Mouse (Mus musculus): Measurements from ENCODE around the gene Ankrd34c. TPM values are rescaled to one million over a fixed set of nuclear protein-coding genes. Genes with fewer than 3 reads are reported as not detected.

The Ankrd34c gene
- not detected in 3 replicates for total RNA-seq (2017)

- no peak for ATAC-seq (replicated peaks; ENCODE audit: insufficient number of reproducible peaks, low FRiP score, low TSS enrichment, poor library complexity, severe bottlenecking)
Observed at GRCm38 (mm10) chr9:89738295-89738694, at the start of gene Ankrd34c. Ankrd34c (minus strand) TSS chr9:89738475.

- no peak for ATAC-seq (replicated peaks; ENCODE audit: insufficient number of reproducible peaks, low FRiP score, low TSS enrichment, poor library complexity, severe bottlenecking)
Observed at GRCm38 (mm10) chr9:89787532-89787931, 49.3 kb upstream of the Ankrd34c start.

DNA sequence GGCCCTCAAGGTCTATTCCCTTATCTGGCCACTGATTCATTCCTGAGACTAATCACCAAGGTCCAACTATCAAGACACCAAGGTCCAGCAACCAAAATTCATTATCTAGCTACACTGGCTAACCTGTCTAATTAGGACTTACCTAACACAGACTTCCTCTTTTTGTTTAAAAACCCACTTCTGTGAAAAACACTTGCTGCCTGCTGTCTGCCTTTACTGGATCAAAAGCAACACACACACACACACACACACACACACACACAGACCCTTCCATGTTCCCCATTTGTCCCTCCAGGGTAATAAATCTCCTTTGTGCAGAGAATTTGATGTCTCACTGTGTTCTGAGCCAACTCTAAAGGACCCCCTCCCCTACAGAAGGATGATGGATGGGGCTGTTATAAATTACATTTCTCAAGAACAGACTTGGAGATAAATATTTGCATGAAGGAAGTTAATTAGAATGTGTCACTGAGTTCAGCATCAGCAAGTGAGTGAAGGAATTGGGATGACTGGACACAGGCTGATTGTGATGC, 43.2 kb upstream of the Ankrd34c start:
- ATAC-seq (replicated peaks; ENCODE audit: insufficient number of reproducible peaks, low FRiP score, low TSS enrichment, poor library complexity, severe bottlenecking): no peak

DNA sequence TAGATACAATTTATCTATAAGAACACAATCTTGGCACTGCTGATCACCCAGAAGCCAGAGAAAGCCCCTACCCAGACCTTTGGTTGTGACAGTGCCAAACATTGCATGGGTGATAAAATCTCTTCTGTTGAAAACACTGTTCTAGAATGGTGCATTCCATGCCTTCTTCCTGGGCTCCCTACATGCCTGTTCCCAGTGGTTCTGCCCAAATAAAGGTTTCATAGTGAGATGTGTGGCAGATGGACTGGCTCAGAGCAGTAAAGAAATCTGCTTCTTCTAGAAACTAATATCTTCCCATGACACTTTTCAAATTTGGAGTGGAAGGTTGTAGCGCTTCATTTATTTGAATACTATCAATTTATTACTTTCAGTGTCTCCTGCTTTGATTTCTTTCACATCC, 41.0 kb upstream of the Ankrd34c start:
- ATAC-seq (replicated peaks; ENCODE audit: insufficient number of reproducible peaks, low FRiP score, low TSS enrichment, poor library complexity, severe bottlenecking): no peak

DNA sequence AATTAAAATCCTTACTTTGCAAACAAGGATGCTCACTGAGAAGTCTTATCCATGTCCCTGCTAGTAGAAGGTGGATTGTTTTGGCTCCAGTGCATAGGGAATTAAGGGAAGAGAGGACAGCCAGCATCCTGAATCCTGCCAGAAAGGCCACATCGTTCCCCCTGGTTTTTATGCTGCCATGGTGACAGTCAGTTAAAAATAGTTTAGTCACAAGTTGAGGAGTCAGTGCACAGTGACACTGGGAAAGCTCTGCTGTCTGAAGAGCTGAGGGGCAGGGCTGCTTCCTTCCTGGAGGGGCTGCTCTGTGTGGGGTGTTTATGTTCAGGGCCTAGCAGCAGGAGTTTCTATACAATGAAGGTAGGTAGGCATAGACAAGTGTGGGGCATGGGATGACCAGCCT, 32.9 kb upstream of the Ankrd34c start:
- no peak for ATAC-seq (replicated peaks; ENCODE audit: insufficient number of reproducible peaks, low FRiP score, low TSS enrichment, poor library complexity, severe bottlenecking)

- ATAC-seq (replicated peaks; ENCODE audit: insufficient number of reproducible peaks, low FRiP score, low TSS enrichment, poor library complexity, severe bottlenecking): no peak
Observed at GRCm38 (mm10) chr9:89762017-89762416, 23.7 kb upstream of the Ankrd34c start.

DNA sequence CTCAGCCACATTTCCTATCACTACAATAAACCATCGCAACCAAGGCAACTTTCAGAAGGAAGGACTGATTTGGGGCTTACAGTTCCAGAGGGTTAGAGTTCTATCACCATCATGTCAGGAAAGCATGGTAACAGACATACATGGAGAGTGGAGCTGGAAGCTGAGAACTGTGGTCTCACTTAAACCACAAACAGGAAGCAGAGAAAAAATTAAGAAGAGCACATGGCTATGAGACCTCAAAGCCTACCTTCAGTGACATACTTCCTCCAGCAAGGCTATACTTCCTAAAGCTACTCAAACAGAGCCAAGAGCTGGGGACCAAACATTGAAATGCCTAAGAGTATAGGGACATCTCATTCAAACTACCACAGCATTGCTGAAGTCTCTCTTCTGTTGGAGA, 20.3 kb upstream of the Ankrd34c start:
- ATAC-seq (replicated peaks; ENCODE audit: insufficient number of reproducible peaks, low FRiP score, low TSS enrichment, poor library complexity, severe bottlenecking): no peak

DNA sequence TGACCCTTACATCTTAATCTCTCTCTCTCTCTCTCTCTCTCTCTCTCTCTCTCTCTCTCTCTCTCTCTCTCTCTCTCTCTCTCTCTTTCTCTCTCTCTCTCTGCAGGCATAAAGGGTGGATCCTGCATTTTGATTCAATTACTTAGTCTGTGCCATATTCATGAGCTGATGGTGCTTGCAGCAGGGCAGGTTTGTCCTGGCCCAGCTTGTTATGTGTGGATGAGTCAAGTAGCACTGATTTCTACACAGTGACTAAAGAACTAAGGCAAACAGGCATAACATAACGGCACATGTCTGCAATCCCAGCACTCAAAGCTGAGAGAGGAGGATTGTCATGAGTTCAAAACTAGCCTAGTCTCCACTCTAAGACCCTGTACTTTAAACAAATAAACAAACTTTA, 19.9 kb upstream of the Ankrd34c start:
- ATAC-seq (replicated peaks; ENCODE audit: insufficient number of reproducible peaks, low FRiP score, low TSS enrichment, poor library complexity, severe bottlenecking): no peak

DNA sequence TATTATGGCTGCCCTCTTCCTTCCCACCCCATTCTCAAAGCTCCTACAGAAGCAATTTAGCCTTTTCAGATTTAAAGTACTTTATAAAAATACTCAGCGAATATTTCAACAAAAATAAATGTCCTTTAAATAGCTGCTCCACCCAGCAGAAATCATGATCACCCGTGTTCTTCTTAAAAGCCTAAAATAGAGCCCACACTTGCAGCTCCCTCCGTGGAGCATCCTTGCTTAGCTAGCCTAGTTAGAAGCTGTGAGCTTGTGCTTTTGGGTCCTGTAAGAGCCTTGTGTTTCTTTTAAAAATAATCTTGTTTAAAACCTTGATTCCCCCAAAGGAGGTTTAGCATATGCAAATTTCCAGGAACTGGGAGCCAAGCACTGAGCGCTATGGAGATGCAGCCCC, 19.3 kb upstream of the Ankrd34c start:
- no peak for ATAC-seq (replicated peaks; ENCODE audit: insufficient number of reproducible peaks, low FRiP score, low TSS enrichment, poor library complexity, severe bottlenecking)

GRCm38 (mm10) chr9:89740041-89740440, 1.8 kb upstream of the Ankrd34c start:
- ATAC-seq (replicated peaks; ENCODE audit: insufficient number of reproducible peaks, low FRiP score, low TSS enrichment, poor library complexity, severe bottlenecking): no peak

DNA sequence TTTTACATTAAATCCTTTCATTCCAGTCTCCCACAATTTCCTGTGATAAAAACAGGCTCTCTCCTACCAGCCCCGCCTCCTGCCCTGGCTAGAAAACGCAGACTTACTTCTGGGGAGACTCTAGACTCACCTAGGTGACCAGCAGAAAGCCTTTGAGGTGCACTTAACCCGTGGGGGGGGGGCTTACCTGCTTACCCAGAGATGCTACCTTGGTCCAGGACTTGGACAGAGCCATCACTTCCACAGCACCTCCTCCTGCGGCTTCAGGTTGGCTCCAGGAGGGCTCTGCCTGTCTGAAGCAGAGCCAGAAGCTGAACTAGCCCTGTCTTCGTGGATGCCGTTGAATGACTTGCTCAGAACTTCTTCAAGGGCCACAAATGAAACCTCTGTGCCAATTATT, 387 bp downstream of the Ankrd34c start:
- ATAC-seq (replicated peaks; ENCODE audit: insufficient number of reproducible peaks, low FRiP score, low TSS enrichment, poor library complexity, severe bottlenecking): no peak

DNA sequence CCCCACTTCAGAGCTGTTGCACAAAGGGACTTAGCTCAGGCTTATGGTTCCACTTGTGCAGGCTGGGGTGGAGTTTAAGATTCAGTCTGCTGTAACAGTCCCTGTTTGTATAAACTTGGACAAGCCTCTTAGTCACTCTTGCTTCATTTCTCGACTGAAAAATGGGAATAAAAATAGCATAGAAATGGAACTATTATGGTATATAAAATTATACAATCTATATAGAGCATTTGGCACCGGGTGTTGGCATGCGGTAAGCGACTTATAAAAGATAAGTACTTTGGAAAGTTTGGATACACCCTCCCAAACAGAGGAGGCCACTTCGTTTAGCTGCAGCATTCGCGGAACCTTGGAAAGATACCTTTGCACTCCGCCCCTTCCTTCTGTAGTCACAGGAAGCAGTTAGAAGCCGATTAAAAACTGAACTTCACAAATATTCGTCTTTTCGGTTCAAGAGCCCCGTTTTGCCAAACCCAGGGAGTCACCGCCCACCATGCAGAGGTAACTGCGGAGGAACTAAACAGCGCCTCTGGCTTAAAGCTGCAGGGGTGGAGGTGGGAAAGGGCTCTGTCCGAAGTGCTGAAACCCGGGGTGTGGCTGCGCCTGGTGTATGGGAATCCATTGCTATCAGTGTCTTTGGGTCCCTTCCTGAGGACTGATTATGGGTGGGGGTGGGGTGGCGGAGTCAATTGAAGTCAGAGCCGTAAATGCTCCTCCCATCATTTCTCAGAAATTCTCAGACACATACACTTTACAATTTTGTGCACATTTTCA, 1.2 kb downstream of the Ankrd34c start:
- ATAC-seq (replicated peaks; ENCODE audit: insufficient number of reproducible peaks, low FRiP score, low TSS enrichment, poor library complexity, severe bottlenecking): no peak

- ATAC-seq (replicated peaks; ENCODE audit: insufficient number of reproducible peaks, low FRiP score, low TSS enrichment, poor library complexity, severe bottlenecking): no peak
Observed at GRCm38 (mm10) chr9:89706906-89707305, 31.4 kb downstream of the Ankrd34c start.

DNA sequence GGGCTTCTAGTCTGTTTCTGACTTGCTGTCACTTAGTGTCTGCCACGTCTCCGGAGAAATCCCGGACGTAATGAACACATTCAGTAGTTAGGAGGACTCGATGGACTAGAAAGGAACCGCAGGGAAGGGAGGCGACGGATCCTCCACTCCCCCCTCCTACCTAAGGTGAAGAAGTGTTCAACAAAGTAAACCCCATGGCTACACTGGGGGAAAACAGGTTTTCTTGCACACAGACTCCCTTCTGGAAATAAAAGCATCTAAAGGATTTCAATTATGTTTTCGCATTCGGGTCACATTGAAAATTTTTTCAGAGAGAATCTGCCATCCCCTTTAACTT, 33.1 kb downstream of the Ankrd34c start:
- no peak for ATAC-seq (replicated peaks; ENCODE audit: insufficient number of reproducible peaks, low FRiP score, low TSS enrichment, poor library complexity, severe bottlenecking)

DNA sequence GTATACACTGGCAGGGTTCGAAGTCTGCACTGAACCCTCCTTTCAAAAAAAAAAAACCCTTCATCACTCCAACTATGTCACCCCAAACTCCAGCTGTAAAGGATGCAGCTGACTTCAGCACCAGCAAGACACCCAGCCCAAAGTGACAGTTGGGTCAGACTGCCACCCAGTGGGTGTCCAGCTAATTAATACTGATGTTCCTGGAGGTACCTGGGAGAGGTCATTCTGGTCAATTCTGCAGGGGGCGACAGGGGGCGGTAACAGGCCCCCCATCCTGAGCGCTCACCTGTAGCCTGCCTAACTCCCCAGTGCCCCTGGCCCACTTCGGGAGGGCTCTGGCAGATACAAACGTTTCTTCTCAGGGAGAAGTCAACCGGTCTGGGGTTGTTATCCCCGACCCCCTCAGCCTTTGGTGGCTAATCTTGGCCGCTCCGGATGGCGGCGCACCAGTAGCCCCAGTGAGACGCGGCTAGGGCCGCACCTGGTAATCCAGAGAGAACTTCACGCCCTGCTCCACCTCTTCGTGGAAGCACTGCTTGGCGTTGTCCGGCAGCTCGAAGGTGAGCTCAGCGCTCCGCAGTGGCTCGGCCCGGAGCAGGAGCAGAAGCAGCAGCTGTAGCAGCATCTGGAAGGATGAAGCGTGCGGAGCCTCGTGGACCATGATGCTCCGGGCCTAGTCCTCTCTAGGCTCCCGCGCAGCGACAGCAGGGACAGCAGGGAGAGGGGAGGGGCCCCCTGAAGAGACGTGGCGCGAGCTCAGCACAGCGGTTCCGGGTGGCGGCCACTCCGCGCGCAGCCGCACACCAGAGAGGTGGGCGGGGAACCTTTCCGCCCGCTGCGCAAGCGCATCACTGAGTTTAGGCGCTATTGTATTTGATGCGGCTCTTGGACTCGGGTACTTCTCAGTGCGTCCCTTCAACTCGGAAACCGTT, 33.7 kb downstream of the Ankrd34c start, which contains the start of gene Tmed3:
TSS of gene Tmed3 (minus strand) at position 804 of the 932 bp plus-strand sequence.
- peak; percentile 87 for ATAC-seq (replicated peaks; ENCODE audit: insufficient number of reproducible peaks, low FRiP score, low TSS enrichment, poor library complexity, severe bottlenecking)

DNA sequence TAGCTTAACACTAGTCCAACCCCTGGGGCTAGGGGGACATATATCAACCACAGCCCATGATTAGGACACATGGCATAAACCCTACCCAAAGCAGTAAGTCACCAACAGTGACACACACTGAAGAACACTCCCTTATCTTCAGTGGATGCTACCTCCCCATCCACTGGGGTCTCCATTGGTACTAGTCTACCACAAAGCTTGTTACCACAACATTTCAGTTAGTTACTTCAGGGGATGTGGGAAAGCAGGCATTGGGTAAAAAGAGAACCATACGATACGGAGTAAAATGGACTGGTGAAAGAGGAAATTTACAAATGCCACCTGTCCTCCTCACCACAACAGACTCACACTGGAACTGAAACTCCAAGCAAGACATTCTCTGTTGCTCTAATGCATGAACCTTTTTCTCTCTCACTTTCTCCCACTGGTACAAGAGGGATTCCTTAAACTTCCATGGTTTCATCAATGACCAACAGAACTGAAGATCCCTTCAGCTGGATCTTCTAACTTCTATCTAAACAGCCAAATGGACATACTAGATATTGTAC, 37.3 kb downstream of the Ankrd34c start:
- no peak for ATAC-seq (replicated peaks; ENCODE audit: insufficient number of reproducible peaks, low FRiP score, low TSS enrichment, poor library complexity, severe bottlenecking)

GRCm38 (mm10) chr9:89695143-89695542, 43.1 kb downstream of the Ankrd34c start:
- ATAC-seq (replicated peaks; ENCODE audit: insufficient number of reproducible peaks, low FRiP score, low TSS enrichment, poor library complexity, severe bottlenecking): no peak

DNA sequence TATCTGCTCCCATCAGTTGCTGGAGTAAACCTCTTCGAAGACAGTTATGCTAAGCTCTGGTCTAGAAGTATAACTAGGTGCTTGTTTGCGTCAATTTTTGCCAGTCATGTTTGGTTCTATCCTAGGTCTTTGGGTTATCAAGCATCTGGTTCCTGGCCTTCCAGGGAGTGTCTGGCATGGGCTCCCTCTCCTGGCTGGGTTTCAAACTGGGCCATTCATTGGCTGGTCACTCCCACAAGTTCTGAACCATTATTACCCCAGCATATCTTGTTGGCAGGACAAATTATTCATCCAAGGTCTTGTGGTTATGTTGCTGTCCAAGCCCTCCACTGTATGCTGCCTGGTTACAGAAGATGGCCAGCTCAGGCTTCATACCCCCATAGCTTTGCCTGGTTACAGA, 44.6 kb downstream of the Ankrd34c start:
- no peak for ATAC-seq (replicated peaks; ENCODE audit: insufficient number of reproducible peaks, low FRiP score, low TSS enrichment, poor library complexity, severe bottlenecking)

- no peak for ATAC-seq (replicated peaks; ENCODE audit: insufficient number of reproducible peaks, low FRiP score, low TSS enrichment, poor library complexity, severe bottlenecking)
Observed at GRCm38 (mm10) chr9:89689179-89689578, 49.1 kb downstream of the Ankrd34c start.

All from monocyte, adult 5-6 weeks (primary cell).